Mouse (Mus musculus) hindbrain, embryonic 12.5 days (tissue): Measurements from ENCODE around the gene Clip3. TPM values are rescaled to one million over a fixed set of nuclear protein-coding genes. Genes with fewer than 3 reads are reported as not detected.
A peak's percentile ranks its signal among the peaks of the same experiment; 100 is the strongest.

Source experiments
- ATAC-seq: fragments of 200-750 bp; cut with Nextera tagmentation; 2 replicates; pipeline ENCODE4 v1.8.0; 2017; ENCODE audit warnings: moderate TSS enrichment; ENCODE audit not compliant: low FRiP score
- H3K27ac ChIP-seq: fragments of 300-500 bp; sonication (generic); 2 replicates; pipeline ENCODE4 v1.5.1; 2016; ENCODE audit warnings: mild to moderate bottlenecking
- H3K27me3 ChIP-seq: fragments of 300-500 bp; sonication (generic); 2 replicates; pipeline ENCODE4 v1.6.1; 2016; ENCODE audit warnings: mild to moderate bottlenecking
- H3K36me3 ChIP-seq: fragments of 300-500 bp; sonication (generic); 2 replicates; pipeline ENCODE4 v1.6.1; 2016; ENCODE audit warnings: mild to moderate bottlenecking
- H3K4me1 ChIP-seq: fragments of 300-500 bp; sonication (generic); 2 replicates; pipeline ENCODE4 v1.6.1; 2016
- H3K4me2 ChIP-seq: fragments of 300-500 bp; sonication (generic); replicated peaks from 2 replicates; pipeline ENCODE4 v1.6.1; 2016; ENCODE audit warnings: mild to moderate bottlenecking
- H3K4me3 ChIP-seq: fragments of 300-500 bp; sonication (generic); 2 replicates; pipeline ENCODE4 v1.5.1; 2016; ENCODE audit warnings: mild to moderate bottlenecking
- H3K9ac ChIP-seq: fragments of 300-500 bp; sonication (generic); 2 replicates; pipeline ENCODE4 v1.6.1; 2016; ENCODE audit warnings: mild to moderate bottlenecking, moderate library complexity
- H3K9me3 ChIP-seq: fragments of 300-500 bp; sonication (generic); replicated peaks from 2 replicates; pipeline ENCODE4 v1.6.1; 2016; ENCODE audit warnings: mild to moderate bottlenecking
- WGBS: fragments of 180-500 bp; shearing (Covaris S2); methylation state at CpG from one replicate; pipeline ENCODE4 v1.1.7; 2016; 5-methylcytosine and 5-hydroxymethylcytosine counted together
- polyA plus RNA-seq: library from polyadenylated mRNA; unstranded; fragments of >200 nt; fragmentation: Nextera tagmentation; extraction: Ambion mirVana; gene quantifications from 2 replicates; pipeline ENCODE4 v1.2.1, GENCODE M21; 2016

Clip3 gene
- polyA plus RNA-seq, 1 experiment from 2014 or later, result 74.8 TPM

DNA sequence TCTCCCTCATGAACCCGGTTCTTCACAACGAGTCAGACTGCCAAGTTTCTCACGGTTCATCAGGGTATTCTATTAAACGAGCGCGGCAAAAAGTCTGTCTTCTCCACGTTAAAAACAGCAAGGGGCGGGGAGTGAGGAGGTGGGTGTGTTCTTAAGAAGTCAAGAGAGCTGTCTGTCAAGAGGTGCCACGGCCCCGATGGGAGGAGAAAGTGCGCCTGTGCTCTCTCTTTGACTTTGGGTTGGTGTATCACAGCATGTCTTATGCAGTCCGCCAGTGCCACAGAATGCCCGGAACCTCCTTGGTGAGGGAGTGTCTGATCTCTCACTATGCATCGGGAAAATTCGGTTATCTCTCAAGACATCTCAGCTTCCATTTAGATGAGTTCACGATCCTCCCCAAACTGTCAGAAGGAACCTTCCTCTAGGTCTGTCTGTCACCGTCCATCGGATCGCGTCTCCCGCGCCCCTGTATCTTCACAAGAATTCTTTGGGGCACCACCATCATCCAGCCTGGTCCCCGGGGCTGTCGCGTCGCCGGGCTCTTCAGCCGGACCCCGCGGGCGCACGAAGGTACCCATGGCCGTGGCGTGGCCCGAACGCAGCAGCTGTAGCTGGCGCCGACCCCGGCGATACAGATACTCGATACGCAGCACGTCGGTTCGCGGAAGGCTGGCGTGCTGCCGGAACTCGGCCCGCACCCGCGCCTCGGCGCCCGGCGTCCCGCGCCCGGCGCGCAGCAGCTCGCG, 30.2 kb downstream of the Clip3 start, which contains the start of gene E130208F15Rik:
E130208F15Rik (plus strand) TSS at position 202 of the 746 bp plus-strand sequence.
- under 1% methylated on average over 61 of the region's 63 CpGs for WGBS
- peaks cover 13% of the 10 kb centered on the region for H3K4me1 ChIP-seq
- H3K36me3 ChIP-seq, result no peaks in the 10 kb centered on the region
- peak within 1 kb of the TSS; percentile 86 for H3K27ac ChIP-seq
- peak within 1 kb of the TSS; percentile 79 for H3K9ac ChIP-seq
- peak; percentile 84 for ATAC-seq
- H3K27me3 ChIP-seq, result no peaks in the 10 kb centered on the region
- H3K9me3 ChIP-seq, result 0 out of 2 replicates have a peak, but pooled peaks cover 4% of the 10 kb centered on the region
- peak within 1 kb of the TSS; percentile 75 for H3K4me3 ChIP-seq
- peak within 1 kb of the TSS; percentile 76 for H3K4me2 ChIP-seq

DNA sequence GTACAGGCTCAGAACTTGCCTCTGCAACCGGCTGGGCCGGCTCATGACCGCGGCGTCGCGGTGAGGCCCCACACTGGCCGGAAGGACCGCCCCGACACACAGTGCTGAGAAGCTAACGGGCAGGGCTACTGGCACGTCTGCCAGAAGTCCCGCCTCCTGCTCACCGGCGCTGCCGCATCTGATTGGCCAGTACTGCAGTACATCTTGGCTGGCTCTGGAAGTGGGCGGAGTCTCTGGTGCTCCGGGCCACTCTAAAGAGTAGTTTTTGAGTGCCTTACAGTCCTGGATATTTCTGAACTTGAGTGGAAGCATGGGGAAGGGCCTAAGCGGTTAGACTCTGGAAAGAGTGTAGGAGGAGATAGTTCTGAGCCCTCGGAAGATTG, 30.7 kb downstream of the Clip3 start:
- under 1% methylated on average over 20 of the region's 20 CpGs for WGBS
- no peaks in the 10 kb centered on the region; the same call in 1 of the 2 replicates for H3K27me3 ChIP-seq
- peak; percentile 99 for ATAC-seq
- no peaks in the 10 kb centered on the region for H3K36me3 ChIP-seq
- H3K4me2 ChIP-seq, result peak overlapping the region; percentile 76
- peak overlapping the region; percentile 79 for H3K9ac ChIP-seq
- H3K27ac ChIP-seq, result peak overlapping the region; percentile 86
- H3K9me3 ChIP-seq, result 0 out of 2 replicates have a peak, but pooled peaks cover 4% of the 10 kb centered on the region
- peak overlapping the region; percentile 75 for H3K4me3 ChIP-seq
- peaks cover 16% of the 10 kb centered on the region for H3K4me1 ChIP-seq

DNA sequence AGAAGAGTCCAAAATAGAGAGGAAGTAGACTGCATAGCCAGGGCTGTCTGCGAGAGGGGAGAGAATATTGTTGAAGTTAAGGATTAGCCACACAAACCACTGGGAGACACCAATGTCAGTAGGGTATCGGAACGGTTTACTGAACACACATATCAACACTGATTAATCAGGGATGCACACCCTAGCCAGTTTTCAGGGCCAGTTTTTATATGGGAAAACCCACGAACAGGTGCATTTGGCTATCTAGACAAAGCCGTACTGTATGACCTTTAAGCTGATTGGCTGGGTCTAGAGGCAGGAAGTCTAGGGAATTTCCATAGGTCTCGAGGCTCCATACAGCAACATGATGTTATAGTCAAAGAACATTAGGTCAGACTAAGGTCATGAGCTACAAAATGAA, 31.3 kb downstream of the Clip3 start:
- Histone ChIP-seq H3K27me3 (no peaks in the 10 kb centered on the region; the same call in 1 of the 2 replicates), H3K4me2 (peak overlapping the region; percentile 76), H3K9ac (peak overlapping the region; percentile 79; the same call in 1 of the 2 replicates), H3K4me3 (peak overlapping the region; percentile 75), H3K9me3 (0 out of 2 replicates have a peak, but pooled peaks cover 4% of the 10 kb centered on the region), H3K27ac (peak overlapping the region; percentile 86; the same call in 1 of the 2 replicates), H3K4me1 (peaks cover 16% of the 10 kb centered on the region), H3K36me3 (no peaks in the 10 kb centered on the region)
- peak; percentile 5; the same call in 1 of the 2 replicates for ATAC-seq
- WGBS, result 38% methylated on average over 6 of the region's 6 CpGs

DNA sequence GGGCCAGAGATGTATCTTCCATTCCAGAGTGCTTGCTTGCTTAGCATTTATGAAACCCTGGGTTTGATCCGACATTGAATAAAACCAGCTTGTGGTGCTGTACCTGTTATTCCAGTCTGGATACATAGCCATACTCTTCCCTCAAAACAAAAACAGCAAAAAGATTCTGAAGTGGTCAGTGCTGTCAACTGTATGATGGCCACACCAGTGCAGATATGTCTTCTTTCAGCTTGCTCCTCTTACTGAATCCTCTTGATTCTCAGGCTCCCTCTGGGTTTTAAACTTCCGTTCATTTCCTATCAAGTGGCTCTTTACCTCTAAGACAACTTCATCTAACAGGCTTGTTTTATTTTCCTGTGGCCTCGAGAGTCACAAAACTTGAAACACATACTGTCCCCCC, 32.3 kb downstream of the Clip3 start, which contains the start of gene Sdhaf1:
Sdhaf1 (minus strand) TSS at position 101 of the 400 bp plus-strand sequence.
- H3K36me3 ChIP-seq, result no peaks in the 10 kb centered on the region
- H3K9ac ChIP-seq, result 0 out of 2 replicates have a peak within 1 kb of the TSS, but pooled peaks have one; percentile 79
- H3K27ac ChIP-seq, result peak within 1 kb of the TSS; percentile 86; the same call in 1 of the 2 replicates
- H3K27me3 ChIP-seq, result peaks cover 7% of the 10 kb centered on the region
- H3K9me3 ChIP-seq, result 0 out of 2 replicates have a peak, but pooled peaks cover 4% of the 10 kb centered on the region
- 71% methylated on average over 3 of the region's 3 CpGs for WGBS
- ATAC-seq, result no peak
- H3K4me1 ChIP-seq, result peaks cover 16% of the 10 kb centered on the region
- peak within 1 kb of the TSS; percentile 76 for H3K4me2 ChIP-seq
- H3K4me3 ChIP-seq, result peak within 1 kb of the TSS; percentile 75

DNA sequence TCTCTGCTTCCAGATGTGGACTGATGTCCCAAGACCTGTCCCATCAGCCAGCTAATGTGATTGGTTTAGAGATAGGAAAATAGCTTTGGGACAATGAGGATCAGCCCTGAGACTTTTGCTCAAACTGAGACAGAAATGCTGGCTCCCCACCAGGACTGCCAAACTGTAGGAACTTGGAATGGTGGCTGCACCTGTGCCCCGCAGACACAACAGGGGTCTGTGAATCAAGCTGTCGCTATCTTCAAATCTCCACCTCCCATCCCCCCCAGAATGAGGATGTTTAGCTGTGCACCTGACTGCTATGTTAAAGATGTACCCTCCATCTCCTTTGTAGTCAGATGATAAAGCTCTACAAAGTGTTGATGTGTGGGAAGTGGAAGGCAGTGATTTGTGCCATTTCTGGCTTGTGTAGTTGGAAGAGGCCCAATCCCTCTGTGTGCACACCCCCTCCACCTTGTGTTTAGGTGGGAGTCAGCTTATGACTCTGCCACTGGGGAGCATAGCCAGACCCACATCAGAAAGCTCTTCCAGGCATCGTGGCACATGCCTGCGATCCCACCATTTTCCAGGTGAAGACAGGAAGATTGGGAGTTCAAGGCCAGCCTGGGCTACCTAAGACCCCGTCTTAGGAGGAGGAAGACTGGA, 32.9 kb downstream of the Clip3 start:
- Histone ChIP-seq H3K4me3 (no peak overlapping the region), H3K9me3 (0 out of 2 replicates have a peak, but pooled peaks cover 4% of the 10 kb centered on the region), H3K4me2 (no peak overlapping the region), H3K9ac (no peak overlapping the region), H3K27ac (no peak overlapping the region), H3K4me1 (peaks cover 16% of the 10 kb centered on the region), H3K36me3 (no peaks in the 10 kb centered on the region), H3K27me3 (peaks cover 7% of the 10 kb centered on the region)
- WGBS, result 85% methylated on average over 5 of the region's 5 CpGs
- ATAC-seq, result no peak

DNA sequence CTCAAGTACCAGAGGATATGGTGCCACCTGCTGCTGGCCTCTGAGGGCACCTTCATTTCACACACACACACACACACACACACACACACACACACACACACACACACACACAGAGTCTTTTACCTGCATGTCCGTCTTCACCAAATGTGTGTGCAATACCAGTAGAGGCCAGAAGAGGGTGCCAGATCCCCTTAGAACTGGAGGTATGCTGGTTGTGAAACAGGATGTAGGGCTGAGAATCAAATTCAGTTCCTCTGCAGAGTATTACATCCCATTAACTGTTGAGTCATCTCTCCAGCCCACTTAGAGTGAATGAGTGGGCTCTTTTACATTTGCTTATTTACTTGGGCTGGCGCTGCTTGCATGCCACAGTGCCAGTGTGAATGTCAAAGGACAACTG, 33.8 kb downstream of the Clip3 start:
- ATAC-seq, result no peak
- WGBS, result 44% methylated on average over 2 of the region's 2 CpGs
- H3K4me2 ChIP-seq, result no peak overlapping the region

DNA sequence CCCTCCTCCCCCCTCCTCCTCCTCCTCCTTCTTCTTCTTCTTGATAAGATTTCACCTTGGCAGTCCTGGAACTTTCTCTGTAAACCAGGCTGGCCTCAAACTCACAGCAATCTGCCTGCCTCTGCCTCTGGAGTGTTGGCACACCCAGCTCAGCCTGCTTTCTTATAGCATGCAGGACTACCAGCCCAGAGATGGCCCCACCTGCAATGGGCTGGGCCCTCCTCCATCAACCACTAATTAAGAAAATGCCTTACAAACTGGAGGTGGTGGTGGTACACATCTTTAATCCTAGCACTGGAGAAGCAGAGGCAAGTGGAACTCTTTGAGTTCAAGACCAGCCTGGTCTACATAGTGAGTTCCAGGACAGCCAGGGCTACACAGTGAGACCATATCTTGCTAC, 34.9 kb downstream of the Clip3 start:
- no peak for ATAC-seq
- Histone ChIP-seq H3K27me3 (peaks cover 7% of the 10 kb centered on the region), H3K4me2 (no peak overlapping the region), H3K36me3 (no peaks in the 10 kb centered on the region), H3K4me1 (peaks cover 11% of the 10 kb centered on the region), H3K4me3 (no peak overlapping the region), H3K9me3 (0 out of 2 replicates have a peak, but pooled peaks cover 4% of the 10 kb centered on the region), H3K9ac (no peak overlapping the region), H3K27ac (no peak overlapping the region)

More for the DNA sequence above, 33.8 kb downstream of the Clip3 start:
- Histone ChIP-seq H3K27ac (no peak overlapping the region), H3K36me3 (no peaks in the 10 kb centered on the region), H3K4me1 (peaks cover 16% of the 10 kb centered on the region), H3K27me3 (peaks cover 7% of the 10 kb centered on the region), H3K9ac (no peak overlapping the region), H3K4me3 (no peak overlapping the region), H3K9me3 (0 out of 2 replicates have a peak, but pooled peaks cover 4% of the 10 kb centered on the region)

DNA sequence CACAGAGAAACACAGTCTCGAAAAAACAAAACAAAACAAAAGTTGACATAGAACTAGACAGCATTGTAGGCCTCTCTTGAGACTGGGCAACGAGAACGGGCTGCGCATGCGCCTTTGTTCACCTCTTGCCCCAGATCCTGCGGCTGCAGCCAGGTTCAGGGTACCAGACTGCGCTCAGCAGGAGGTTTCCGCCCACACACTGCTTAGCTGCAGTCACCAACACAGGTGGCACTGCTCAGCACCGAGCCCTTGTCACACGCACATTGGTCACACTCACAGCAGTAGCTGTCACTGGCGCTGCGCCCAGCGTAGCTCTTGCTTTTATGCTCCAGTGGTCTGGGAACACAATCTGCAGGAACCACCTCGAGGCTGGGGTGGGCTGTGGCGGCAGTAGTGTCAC, 35.6 kb downstream of the Clip3 start:
- no peak for ATAC-seq
- Histone ChIP-seq H3K4me2 (no peak overlapping the region), H3K27me3 (peaks cover 7% of the 10 kb centered on the region), H3K36me3 (no peaks in the 10 kb centered on the region), H3K9me3 (0 out of 2 replicates have a peak, but pooled peaks cover 4% of the 10 kb centered on the region), H3K9ac (no peak overlapping the region), H3K4me1 (peaks cover 13% of the 10 kb centered on the region), H3K27ac (no peak overlapping the region), H3K4me3 (no peak overlapping the region)
- 59% methylated on average over 15 of the region's 15 CpGs for WGBS

DNA sequence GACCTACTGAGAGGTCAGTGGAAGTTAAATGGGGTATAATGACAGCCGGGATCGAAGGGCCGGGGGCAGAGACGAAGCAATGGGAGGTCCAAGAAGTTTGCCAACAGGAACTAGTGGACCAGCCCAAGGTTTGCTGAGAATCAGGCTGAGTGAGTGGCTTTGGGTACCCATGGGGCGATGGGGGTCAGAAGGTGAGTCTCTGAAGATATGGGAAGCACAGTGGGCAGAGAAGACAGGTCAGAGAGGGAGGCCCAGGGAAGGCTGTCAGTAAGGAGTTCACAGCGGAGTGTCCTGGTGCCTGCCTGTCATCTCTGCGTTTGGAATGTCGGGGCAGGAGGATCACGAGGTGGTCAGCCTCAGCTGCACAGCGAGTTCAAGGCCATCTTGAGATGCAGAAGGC, 36.9 kb downstream of the Clip3 start:
- WGBS, result 58% methylated on average over 10 of the region's 10 CpGs
- H3K4me3 ChIP-seq, result no peak overlapping the region
- peak overlapping the region; percentile 8; the same call in 1 of the 2 replicates for H3K9ac ChIP-seq
- peaks cover 8% of the 10 kb centered on the region for H3K27me3 ChIP-seq
- no peak overlapping the region for H3K4me2 ChIP-seq
- H3K36me3 ChIP-seq, result no peaks in the 10 kb centered on the region
- no peak for ATAC-seq
- peaks cover 10% of the 10 kb centered on the region for H3K4me1 ChIP-seq
- H3K9me3 ChIP-seq, result 0 out of 2 replicates have a peak, but pooled peaks cover 4% of the 10 kb centered on the region
- H3K27ac ChIP-seq, result no peak overlapping the region

DNA sequence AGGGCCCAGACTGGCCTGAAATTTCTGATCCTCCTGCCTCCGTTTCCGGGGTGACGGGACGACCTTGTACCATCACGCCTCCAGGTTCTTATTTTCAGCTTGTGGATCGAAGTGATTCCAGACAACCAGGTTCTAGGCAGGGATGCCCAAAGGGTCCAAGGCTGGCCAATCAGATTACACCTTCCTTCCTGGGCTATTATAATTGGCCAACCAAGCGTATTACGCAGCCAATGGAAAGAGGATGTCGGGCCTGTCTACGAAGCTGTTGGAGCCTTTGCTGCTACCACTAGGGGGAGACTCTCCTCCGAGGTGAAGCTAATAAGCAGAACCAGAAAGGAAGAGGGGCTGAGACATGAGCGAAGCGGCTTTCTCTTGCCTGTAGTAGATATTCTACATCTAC, 40.4 kb downstream of the Clip3 start:
- Histone ChIP-seq H3K4me1 (peaks cover 14% of the 10 kb centered on the region), H3K36me3 (no peaks in the 10 kb centered on the region), H3K9ac (peak overlapping the region; percentile 18; the same call in 1 of the 2 replicates), H3K4me2 (peak overlapping the region; percentile 48), H3K27me3 (peaks cover 31% of the 10 kb centered on the region), H3K4me3 (peak overlapping the region; percentile 8), H3K27ac (peak overlapping the region; percentile 12), H3K9me3 (no peaks in the 10 kb centered on the region)
- ATAC-seq, result peak; percentile 96
- 4% methylated on average over 13 of the region's 13 CpGs for WGBS

DNA sequence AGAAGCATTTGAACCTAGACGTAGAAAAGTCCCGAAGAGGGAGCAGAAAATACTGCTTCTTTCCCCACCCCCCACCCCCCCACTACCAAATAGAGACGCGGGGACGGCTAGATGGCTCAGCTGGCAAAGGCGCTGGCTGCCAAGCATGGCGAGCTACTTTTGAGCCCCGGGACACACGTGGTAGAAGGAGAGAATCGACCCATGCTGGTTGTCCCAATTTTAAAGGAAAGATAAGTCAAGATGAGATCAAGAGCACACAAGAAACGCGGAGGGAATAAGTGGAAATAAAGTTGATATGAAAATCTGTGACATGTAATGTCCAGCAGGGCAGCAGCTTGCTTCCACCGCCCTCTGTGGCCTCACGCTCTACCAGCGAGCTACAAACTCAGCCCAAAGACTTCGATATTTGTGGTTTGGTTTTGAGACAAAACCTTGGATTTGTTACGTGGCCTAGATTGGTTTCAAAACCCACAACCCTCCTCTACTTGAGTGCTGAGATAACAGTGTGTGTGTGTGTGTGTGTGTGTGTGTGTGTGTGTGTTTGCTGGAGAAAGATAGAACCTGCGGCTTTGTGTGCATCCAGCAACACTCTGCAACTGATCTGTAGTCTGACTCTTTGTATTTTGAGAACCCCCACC, 41.2 kb downstream of the Clip3 start:
- H3K36me3 ChIP-seq, result no peaks in the 10 kb centered on the region
- peak overlapping the region; percentile 48; the same call in 1 of the 2 replicates for H3K4me2 ChIP-seq
- no peak for ATAC-seq
- H3K27me3 ChIP-seq, result peaks cover 31% of the 10 kb centered on the region
- H3K9ac ChIP-seq, result no peak overlapping the region
- no peak overlapping the region for H3K4me3 ChIP-seq
- H3K27ac ChIP-seq, result no peak overlapping the region
- peaks cover 10% of the 10 kb centered on the region for H3K4me1 ChIP-seq
- no peaks in the 10 kb centered on the region for H3K9me3 ChIP-seq
- WGBS, result 70% methylated on average over 18 of the region's 18 CpGs

DNA sequence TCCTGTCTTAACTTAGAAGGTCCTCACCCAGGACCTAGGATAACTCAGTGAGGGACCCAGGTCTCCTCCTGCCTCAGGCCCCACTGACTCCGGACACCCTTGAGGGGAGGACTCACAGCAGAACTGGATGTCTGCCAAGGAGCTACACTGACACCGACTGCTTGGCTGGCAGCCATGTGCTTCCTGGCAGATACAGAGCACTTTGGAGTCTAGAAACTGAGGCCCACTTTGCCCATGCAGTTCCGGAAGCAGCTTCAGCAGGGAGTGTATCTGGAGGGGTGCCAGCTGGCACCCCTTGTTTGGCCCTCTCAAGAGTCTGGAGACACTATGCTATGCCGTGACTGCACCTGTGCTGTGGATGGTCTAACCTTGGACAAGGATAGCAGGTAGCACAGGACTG, 41.9 kb downstream of the Clip3 start:
- WGBS, result 60% methylated on average over 4 of the region's 4 CpGs
- no peak overlapping the region for H3K4me3 ChIP-seq
- H3K27me3 ChIP-seq, result peaks cover 28% of the 10 kb centered on the region
- H3K9me3 ChIP-seq, result no peaks in the 10 kb centered on the region
- H3K9ac ChIP-seq, result no peak overlapping the region
- H3K36me3 ChIP-seq, result no peaks in the 10 kb centered on the region
- H3K27ac ChIP-seq, result no peak overlapping the region
- H3K4me2 ChIP-seq, result no peak overlapping the region
- ATAC-seq, result 0 out of 2 replicates have a peak, but pooled peaks have one; percentile 15
- peaks cover 10% of the 10 kb centered on the region for H3K4me1 ChIP-seq
